Mouse (Mus musculus) adrenal gland, adult 2 months (tissue): ENCODE measurements around the gene Tmem39a. TPM values are rescaled to one million over a fixed set of nuclear protein-coding genes. Genes with fewer than 3 reads are reported as not detected.

Experiments
- DNase-seq: peaks from one replicate; pipeline ENCODE4 v3.0.0; 2021
- polyA plus RNA-seq: library from polyadenylated mRNA; depleted of rRNA; stranded (reverse); fragments of >200 nt; gene quantifications from 2 replicates; pipeline ENCODE4 v1.2.3, GENCODE M21; 2012
- total RNA-seq, 2 experiments: library from RNA; stranded (reverse); gene quantifications; 2 replicates each; pipeline ENCODE4 v1.2.3; 2021

Gene Tmem39a
- total and polyA plus RNA-seq, 3 experiments: 60.4 to 72.1 (median 64.9) TPM

DNA sequence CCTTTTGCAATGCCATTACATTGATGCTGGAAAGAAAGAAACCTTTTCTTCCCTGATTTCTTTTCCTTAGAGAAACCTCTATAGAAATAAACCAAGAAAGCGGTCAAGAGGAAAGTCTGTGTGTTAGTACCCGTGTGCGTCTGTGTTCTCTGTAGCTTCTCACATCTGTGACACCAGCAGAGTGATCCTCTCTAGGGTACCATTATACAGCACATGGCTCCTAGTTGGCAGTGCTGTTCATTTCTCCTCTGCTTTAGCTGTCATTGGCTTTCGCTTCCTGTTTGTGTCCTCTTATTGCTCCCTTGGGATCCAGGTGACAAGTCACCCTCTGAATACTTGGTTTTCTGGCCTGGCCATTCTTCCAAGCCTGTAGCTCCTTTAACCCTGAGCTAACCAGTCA lies 29.1 kb downstream of the Tmem39a start:
- no peak for DNase-seq

DNA sequence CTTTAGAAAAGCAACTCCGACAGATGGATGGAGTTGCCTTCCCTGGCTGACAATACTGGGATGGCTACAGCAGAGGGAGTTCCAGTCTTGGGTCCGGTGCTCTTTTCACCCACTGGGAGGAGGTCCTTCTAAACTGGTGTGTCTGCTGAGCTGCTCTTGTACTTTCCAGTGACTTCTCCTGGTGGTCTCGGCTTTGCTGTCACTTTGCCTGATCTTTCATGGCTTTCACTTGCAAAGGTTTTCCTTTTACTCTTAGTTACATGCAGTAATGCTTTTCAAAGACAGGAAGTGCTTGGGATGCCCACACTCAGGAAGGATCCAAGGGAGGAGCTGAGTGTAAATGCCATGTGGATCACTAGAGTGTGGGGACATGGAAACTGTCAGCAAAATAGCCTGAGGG lies 33.0 kb downstream of the Tmem39a start:
- DNase-seq: no peak

DNA sequence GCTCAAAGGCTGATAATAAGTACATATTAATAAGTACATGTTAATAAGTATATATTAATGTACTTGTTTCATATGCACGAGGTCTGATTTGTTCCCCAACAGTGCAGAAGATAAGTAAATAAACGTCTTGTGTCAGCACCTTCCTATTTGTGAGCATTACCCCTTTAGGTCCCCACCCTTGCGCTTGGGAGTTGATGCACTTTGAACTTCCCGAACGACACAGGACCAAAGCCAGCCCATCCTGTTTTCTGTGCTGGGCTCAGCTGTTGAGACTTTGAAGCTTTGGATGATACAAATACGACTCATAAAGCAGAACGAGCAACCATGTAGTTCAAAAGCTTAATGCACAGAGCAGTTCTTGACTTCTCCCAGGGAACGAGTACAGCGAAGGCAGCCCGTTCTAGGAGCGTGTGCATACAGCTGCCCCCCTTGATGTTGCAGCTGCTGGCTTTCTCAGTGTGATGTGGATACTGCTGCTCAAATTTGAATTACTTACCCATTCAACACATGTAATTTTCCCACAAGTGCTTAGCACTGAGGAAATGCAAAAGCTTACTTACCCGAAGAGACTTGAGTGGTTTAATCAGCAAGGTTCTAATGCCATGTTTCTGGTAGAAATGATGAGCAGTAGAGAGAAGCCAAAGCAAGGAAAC lies 33.7 kb downstream of the Tmem39a start:
- DNase-seq: no peak

DNA sequence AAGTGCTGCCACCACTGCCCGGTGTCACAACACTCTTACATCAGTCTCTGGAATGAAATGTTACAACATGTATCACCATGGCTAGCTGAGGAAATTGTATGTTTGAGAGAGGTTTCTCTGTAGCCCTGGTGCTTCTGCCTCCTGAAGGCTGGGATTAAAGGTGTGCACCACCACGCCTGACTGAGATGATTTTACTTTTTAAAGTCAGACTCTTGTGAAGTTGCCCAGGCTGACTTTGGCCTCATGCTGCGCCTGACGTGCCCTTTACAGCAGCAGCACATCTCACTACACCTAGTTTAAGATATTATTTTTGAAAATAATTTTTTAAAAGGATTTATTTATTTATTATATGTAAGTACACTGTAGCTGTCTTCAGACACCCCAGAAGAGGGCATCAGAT lies 34.4 kb downstream of the Tmem39a start:
- DNase-seq: no peak

DNA sequence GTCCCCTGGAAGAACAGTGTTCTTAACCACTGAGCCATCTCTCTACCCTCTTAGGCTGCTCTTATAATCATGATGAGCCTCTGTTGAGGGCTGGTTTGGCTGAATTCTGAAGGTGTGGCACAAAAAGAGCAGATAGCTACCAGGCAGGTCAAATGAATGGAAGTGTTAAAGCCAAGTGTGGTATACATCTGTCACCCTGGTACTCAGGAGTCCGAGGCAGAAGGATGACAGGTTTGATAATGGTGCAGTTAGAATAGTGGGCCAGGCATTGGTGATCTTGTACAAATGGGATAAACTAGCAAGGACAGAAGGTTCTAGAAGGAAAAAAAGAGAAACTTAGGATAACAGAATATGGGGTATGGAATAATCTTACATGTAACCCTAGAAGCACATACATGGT lies 35.9 kb downstream of the Tmem39a start:
- DNase-seq: no peak

DNA sequence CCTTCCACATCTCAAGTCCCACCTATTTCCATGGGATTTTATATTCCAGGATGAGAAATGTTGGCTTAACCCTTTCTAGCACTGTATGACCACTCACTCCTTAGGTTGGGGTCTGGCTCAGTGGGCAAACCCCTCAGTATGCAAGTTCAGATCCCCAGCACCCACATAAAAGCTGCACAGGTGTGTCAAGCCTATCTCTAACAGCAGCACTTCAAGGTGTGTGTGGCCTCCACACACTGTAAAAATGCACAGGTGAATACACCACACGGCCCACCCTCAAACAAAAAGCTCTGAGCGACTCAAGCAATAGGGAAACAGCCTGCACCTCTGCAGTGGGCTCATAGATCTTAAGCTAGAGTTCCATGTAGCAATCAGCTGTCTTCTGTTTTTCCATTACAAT lies 37.6 kb downstream of the Tmem39a start:
- DNase-seq: no peak

DNA sequence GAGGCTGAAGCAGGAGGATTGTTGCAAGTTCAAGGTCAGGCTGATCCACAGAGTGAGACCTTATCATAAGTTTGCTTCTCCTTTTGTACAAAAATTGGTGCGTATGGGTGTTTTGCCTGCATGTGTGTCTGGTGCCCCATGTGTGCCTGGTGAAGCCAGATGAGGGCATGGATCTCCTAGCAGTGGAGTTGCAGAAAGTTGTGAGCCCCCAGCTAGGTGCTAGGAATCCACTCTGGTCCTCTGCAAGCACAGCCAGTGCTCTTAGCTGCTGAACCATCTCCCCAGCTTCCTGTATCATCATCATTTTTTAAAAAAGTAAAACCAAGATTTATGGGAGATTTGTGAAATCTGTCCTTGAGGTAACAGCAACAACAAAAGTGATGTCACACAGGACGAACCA lies 38.2 kb downstream of the Tmem39a start:
- peak; percentile 35 for DNase-seq

DNA sequence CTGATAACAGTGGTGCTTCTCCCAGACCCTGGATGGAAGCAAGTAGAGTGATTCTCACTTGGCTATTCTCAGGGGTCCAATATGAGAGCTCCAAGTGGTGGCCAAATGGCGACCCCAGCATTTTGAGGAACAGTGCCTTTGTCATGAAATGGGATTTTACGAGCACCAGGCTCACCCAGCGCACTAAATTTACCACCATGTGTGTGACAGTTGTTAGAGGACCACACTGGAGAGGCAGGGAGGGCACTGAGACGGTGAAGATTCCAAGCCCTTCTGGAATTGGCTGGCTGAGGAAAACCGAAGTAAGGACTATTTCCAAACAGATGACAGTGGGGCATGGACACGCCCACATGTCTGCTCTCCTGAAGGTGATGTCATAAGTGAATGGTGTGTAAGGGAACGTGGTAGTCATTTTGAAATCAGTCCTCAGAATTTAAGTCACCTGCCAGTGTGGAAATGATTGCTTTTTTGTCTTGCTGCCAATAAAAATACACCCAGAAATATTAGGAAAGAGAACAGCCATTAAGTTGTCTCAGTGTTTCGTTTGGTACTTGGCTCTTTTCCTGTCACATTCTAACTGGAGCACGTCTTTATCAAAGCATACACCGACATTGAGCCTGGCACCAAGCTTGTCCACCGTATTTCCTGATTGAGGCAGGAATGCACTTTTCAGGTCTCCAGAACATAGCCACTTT lies 40.6 kb downstream of the Tmem39a start:
- DNase-seq: peak; percentile 28

DNA sequence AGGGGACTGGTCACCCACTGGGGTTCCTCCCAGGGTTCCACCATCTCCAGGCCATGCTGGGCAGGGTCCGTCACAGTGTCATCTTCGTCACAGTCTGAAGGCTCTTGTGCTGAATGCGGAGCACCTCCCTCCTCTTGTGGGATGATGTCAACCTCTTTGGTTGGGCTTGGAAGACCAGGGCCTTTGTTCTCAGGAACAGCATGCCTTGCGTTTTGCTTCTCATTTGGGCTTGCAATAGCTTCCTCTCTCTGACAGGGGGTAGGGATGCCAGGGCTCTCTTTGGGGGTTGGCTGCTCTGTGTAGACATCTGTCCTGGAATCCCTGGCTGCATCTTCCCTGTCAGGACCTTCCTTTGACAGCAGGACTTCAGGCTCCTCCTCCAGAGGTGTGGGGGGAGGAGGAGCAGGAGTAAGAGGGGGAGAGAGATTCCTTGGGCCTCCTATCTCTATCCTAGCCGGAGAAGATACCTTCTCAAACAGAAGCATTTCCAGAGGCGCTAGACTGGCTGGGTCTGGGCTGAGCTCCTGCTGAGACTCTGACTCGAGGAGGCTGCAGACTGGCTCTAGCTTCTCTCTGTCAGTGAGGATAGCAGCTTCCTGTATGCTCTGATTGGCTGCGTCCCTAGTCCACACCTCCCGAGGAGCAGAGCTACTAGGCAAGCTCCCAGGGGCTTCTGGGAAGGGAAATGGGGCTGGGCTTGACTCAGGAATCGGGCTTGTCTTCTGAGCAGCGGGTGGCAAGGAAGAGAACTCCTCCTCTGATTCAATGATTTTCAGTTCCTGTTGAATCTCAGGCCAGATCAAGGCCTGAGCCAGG lies 44.7 kb downstream of the Tmem39a start:
- DNase-seq: no peak

DNA sequence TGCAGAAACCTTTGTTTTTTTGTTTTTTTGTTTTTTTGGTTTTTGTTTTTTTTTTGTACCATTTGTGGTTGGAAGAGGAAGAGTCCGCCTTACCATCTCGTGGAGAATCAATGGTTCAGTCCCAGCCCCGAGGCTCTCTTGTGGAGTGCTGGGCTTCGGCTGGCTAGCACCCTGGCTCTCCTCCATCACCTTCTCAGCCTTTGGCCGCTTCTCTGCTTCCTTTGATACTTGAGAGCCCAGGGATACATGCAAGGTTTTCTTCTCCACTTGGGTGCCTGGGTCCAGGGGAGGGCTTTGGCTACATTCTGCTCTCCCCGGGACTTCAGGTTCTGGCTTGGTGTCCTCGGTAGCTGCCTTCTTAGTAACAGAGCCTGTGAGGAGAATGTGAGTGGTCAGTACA lies 48.0 kb downstream of the Tmem39a start:
- DNase-seq: no peak

DNA sequence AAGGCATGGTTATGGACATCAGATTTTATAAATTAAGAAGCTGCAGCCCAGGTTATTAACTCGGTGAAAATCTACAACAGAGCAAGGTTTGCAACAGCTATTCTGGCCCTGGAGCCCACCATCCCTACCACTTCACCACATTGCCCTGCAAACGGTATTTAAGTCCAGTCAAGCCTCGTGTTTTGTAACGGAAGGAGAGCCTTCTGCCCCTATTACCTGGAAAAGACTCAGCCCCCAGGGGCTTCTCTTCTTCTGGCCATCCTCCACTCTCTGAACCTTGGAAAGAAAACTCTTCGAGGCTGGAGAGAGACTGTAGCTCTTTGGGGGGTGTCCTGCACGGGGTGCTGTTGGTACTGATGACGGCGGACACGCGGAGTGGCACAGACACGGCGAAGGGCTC lies 50.2 kb downstream of the Tmem39a start:
- no peak for DNase-seq

DNA sequence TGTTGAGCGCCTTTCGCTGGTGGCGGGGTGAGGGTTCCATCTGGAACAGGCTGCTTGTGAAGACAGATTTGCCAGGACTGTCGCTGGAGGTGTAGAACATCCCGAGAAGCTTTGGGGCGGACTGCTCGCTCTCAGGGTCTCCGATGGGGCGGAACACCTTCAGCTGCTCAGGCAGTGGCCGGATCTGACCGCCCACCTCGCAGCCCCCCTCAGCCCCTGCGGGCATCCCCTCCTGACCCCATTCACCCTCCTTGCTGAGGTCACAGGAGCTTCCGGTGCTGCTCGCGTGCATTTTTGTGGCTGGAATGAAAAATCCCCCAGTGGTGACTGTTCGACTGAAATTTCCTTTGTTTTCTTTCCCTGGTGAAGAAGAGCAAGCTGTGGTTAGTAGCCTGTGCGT lies 50.6 kb downstream of the Tmem39a start:
- DNase-seq: no peak

DNA sequence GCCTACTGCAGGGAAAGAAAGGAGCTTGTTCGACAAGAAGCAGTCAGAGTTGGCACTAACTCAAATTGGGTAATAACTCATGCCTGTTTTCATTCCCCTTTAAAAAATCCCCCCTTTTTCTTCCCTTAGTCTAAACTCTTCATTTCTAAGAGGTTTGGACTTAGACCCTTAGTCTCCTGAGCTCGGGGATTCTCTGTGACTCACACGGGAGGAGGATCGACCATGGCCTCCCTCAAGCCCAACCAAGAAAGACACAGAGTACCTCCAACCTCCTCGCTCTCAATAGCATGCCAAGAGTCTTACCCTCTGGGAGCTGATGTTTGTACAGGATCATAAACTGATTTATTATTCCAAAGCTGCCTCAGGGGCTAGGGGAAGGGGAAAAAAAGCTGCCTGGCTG lies 54.1 kb downstream of the Tmem39a start:
- DNase-seq: no peak

DNA sequence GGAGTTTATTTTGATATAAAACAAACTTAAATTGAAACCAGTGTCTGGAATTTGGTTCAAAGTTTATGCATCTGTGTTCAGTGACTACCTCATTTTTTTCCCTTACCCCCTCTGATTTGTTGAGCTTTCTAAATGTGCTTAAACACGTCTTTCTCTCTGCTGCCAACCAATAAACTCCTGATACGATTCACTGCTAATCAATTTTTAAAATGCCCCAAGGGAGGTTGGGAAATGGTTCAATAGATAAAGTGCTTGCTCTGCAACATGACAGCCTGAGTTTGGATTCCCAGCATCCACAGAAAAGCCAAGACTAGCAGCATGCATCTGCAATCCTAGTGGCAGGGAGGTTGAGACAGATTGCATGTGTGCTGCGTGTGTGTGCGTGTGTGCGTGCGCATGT lies 55.1 kb downstream of the Tmem39a start:
- no peak for DNase-seq

DNA sequence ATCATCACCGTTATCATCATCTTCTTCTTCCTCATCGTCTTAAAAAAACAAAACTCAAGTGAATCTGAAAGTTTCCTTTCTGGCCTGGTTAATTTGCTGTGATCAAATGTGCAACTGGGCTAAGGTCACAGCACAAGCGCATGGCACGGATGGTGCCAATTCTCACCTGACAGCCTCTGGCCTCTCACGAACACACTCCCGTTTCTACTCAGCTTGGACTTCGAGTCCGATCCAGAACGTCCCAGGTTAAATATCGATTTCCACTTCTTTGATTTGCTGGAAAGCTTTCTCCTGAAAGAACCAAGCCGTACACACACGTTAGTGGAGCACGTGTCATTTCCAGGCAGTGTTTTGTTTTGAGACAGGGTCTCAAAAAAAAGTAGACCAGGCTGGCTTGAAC lies 59.5 kb downstream of the Tmem39a start:
- DNase-seq: no peak

DNA sequence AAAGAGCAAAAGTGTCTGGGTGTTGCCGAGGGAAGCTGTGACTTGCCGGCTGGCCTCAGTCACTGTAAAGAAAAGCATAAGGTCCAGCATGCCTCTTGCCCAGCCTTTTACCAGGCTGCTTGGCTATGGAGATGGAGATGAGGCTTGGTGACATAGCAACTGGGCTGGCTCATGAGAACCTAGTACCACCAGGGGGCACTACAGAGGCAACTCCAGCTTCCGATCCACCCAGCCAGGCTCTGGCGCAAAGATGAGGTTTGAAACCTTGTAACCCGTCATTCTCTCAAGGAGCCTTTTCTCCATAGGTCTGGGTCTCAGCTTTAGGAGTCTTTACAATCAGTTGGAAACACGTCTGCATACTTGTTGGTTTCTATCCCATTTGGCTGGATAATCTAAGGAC lies 60.6 kb downstream of the Tmem39a start:
- DNase-seq: peak; percentile 77

DNA sequence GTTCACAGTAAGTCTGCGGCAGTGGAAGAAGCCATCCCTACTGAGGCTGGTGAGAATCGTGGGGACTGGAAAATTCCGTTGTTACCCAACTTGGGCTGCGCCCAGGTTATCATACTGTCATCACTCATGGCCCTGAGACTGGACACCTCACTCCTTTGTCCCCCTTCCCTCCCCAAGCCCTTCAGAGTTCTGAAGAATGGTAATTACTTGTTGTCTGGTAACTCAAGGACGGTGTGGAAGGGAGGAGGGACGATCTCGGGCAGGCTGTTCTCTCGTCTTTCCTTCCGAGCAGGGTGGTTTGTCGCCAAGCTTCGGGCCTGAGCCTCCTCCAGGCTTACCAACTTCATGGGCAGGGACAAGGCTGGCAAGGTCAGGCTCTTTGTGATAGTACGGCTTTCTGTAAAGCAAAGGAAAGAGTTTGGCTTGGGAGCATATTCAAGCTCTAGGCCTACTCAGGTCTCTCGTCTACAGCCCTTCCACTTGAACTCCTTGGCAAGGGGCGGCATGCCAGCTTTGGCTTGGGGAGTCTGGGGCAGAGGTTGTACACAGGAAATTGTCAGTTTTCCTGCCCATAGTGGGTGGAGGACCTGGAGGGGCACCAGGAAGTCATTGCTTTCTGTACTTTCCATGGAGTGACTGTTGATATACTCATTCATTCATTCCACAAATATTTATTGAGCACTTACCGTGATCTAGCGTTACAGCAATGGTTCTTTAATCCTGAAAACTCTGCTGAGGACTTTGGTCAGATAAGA lies 62.4 kb downstream of the Tmem39a start:
- peak; percentile 74 for DNase-seq

DNA sequence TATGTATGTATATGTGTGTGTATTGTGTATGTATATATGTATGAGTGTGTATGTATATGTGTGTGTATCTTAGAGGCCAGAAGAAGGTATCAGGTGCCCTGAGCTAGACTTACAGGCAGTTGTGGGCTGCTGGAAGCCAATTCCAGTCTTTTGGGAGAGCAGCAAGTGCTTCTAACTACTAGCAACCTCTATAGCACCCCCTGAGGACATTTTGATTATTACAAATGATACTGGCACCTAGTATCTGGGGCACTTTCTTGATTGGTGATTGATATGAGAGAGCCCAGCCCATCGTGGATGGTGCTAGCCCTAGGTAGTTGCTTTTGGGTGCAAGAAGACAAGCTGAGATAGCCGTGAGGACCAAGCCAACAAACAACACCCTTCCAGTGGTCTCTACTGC lies 63.8 kb downstream of the Tmem39a start:
- DNase-seq: no peak

DNA sequence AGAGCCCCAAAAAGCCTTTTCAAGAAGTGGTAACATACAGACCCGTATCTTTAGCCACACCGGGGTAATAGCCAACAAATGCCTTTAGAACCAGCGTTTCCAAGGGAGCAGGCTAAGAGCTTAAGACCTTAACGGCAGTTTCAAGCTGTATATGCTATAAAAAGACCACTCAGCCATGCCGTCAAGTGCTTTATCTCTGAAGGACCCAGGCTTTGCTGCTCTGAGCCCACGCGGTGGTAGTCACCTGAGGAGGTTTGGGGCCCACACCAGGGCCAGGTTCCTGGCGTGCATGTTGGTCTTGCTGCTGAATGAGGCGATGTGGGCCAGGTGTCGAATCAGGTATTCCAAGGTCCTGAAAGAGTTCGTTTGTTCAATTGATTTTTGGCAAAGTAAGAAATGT lies 65.8 kb downstream of the Tmem39a start:
- no peak for DNase-seq

DNA sequence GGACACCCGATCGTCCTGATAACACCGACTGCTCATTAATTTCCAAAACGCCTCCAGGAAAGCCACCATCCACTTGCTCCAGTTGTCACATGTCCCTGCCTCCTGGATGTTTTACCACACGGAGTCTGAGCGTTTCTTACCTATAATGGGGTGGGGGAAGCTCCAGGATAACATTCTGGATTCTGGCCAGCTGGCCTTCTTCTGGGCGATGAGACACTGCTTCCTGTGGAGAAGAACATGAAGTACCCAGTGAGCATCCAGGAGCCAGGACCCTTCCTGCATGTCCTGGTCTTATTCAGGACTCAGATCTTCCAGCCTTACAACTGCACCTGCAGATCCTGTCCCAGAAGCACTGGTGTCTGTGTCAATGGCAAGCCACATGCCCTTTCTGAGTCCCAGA lies 66.9 kb downstream of the Tmem39a start:
- no peak for DNase-seq

DNA sequence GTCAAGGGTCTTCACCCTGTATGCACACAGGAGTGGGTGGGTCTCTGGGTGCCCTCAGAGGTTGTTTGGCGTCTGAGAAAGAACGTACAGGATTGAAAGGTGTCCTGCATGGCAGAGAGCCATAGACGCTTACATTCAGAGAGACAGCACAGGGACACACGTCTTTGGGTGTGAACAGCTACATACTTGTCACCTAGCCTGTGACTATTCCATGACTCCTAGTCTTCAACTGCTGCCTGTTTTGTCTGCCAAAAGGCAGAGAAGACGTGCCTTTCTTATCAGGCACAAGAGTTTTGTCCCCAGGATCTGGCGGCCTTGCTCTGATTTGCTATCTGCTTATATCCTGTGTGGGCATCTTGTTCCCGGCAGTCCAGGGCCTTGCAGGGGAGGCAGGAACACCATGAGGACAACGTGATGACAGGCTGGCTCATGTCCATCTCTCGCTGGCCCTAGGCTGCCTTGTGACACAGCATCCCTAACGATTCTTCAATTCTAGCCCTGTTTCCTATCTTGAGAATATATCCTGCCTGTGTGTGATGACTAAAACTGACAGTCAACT lies 67.4 kb downstream of the Tmem39a start:
- peak; percentile 62 for DNase-seq

DNA sequence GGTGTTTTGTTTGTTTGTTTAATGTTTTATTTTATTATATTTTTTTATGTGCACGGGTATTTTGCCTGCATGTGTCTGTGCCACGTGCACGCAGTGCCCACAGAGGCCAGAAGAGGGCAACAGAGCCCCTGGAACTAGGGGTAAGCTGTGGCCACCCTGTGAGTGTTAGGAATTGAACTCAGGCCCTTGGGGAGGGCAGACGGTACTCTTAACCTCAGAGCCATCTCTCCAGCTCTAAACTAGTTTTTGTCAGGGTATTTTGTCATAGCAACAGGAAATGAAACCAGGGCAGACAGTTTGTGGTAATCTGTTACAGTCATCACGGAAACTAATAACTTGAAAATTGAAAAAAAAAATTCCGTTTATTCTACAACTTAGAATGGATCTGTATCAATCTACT lies 73.6 kb downstream of the Tmem39a start:
- peak; percentile 76 for DNase-seq
